Mouse (Mus musculus) testis, adult 2 months (tissue): ENCODE results near the gene Ogn. TPM values are rescaled to one million over a fixed set of nuclear protein-coding genes. Genes with fewer than 3 reads are reported as not detected.

ENCODE experiments used
- H3K27ac ChIP-seq: fragments of 200-500 bp; 2 replicates; pipeline ENCODE4 v1.5.1; 2012; ENCODE audit warnings: low read depth, low read length; ENCODE audit not compliant: control insufficient read depth, insufficient read depth
- H3K27me3 ChIP-seq: fragments of 200-500 bp; 2 replicates; pipeline ENCODE4 v1.6.1; 2012; ENCODE audit warnings: mild to moderate bottlenecking, low read length, moderate library complexity; ENCODE audit not compliant: control insufficient read depth, insufficient read depth
- H3K36me3 ChIP-seq: fragments of 200-500 bp; 2 replicates; pipeline ENCODE4 v1.6.1; 2012; ENCODE audit warnings: mild to moderate bottlenecking, low read length; ENCODE audit not compliant: control insufficient read depth, insufficient read depth
- H3K4me1 ChIP-seq: fragments of 200-500 bp; 2 replicates; pipeline ENCODE4 v1.6.1; 2012; ENCODE audit warnings: low read length; ENCODE audit not compliant: control insufficient read depth, insufficient read depth
- H3K4me3 ChIP-seq: fragments of 200-500 bp; 2 replicates; pipeline ENCODE4 v1.5.1; 2012; ENCODE audit warnings: low read depth, mild to moderate bottlenecking, low read length, moderate library complexity, mixed read lengths; ENCODE audit not compliant: control insufficient read depth
- CTCF ChIP-seq: fragments of 200-500 bp; IDR thresholded peaks from 2 replicates; pipeline ENCODE4 v1.5.1; 2012; ENCODE audit warnings: low read depth, mild to moderate bottlenecking, inconsistent platforms, low read length, moderate library complexity; ENCODE audit not compliant: control insufficient read depth, insufficient read depth, insufficient replicate concordance
- POLR2A ChIP-seq: fragments of 200-500 bp; IDR thresholded peaks from 2 replicates; pipeline ENCODE4 v1.6.1; 2012; ENCODE audit warnings: low read depth, mild to moderate bottlenecking, inconsistent platforms, low read length, moderate library complexity; ENCODE audit not compliant: control insufficient read depth
- polyA plus RNA-seq: library from polyadenylated mRNA; depleted of rRNA; stranded (reverse); fragments of >200 nt; gene quantifications from 2 replicates; pipeline ENCODE4 v1.2.3, GENCODE M21; 2012

Ogn gene
- polyA plus RNA-seq, 1 experiment = 2.6 TPM

- H3K4me3 ChIP-seq = no peak overlapping the region
- no peaks in the 10 kb centered on the region for H3K4me1 ChIP-seq
- no peaks in the 10 kb centered on the region for H3K27me3 ChIP-seq
- no peaks in the 10 kb centered on the region for H3K36me3 ChIP-seq
- no peak for TF ChIP-seq CTCF
- TF ChIP-seq POLR2A = no peak
- H3K27ac ChIP-seq = no peak overlapping the region
Measured at GRCm38 (mm10) chr13:49623216-49623615, 15.4 kb downstream of the Ogn start.

- Histone ChIP-seq H3K27me3 (no peaks in the 10 kb centered on the region), H3K36me3 (no peaks in the 10 kb centered on the region), H3K4me3 (no peak overlapping the region), H3K27ac (no peak overlapping the region), H3K4me1 (no peaks in the 10 kb centered on the region)
- TF ChIP-seq POLR2A (no peak), CTCF (no peak)
Measured at GRCm38 (mm10) chr13:49628167-49628566, 20.3 kb downstream of the Ogn start.

DNA sequence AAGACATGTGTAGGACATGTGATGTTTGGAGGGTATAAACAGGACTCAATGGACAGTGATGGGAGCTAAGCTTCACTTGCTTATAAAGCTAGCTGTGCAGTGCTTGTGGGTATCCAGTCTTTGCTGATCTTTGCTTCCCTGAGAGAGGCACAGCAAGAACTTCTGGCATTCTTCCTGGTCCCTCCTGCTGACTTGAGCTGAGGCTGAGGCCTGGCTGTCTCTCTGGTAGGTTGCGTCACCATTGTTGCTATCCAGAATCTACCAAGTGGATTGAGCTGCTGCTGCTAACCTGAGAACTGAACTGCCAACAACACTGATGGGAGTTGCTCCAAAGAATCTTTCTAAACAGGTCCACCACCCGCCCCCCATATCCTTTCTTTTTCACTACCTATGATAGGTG, 21.2 kb downstream of the Ogn start:
- no peaks in the 10 kb centered on the region for H3K4me1 ChIP-seq
- H3K27ac ChIP-seq = no peak overlapping the region
- TF ChIP-seq CTCF (no peak), POLR2A (no peak)
- no peaks in the 10 kb centered on the region for H3K27me3 ChIP-seq
- no peaks in the 10 kb centered on the region for H3K36me3 ChIP-seq
- no peak overlapping the region for H3K4me3 ChIP-seq

DNA sequence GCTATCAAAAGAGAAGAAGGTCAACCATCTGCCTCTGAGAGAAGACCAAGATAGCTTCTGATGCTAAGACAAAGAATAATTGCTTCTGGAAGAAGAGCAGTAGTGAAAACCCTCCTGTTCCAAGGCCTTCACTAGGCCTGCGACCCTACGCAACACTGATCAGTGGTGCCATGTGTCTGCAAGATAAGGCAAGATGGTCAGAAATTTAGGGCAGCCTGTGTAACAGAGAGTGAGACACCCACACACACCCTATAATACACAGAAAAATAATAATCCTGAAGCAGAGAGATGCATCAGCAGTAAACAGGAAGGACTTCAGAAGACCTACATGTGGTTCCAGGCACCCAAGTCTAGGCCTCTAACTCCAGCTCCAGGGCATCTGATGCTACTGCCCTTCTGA, 32.1 kb downstream of the Ogn start:
- Histone ChIP-seq H3K27me3 (no peaks in the 10 kb centered on the region), H3K4me1 (no peaks in the 10 kb centered on the region), H3K36me3 (no peaks in the 10 kb centered on the region; the same call in 1 of the 2 replicates), H3K27ac (no peak overlapping the region), H3K4me3 (no peak overlapping the region)
- TF ChIP-seq CTCF (no peak), POLR2A (no peak)

- TF ChIP-seq CTCF = no peak
- no peak for TF ChIP-seq POLR2A
- Histone ChIP-seq H3K4me1 (no peaks in the 10 kb centered on the region), H3K36me3 (peaks cover 1% of the 10 kb centered on the region), H3K27me3 (no peaks in the 10 kb centered on the region), H3K27ac (no peak overlapping the region), H3K4me3 (no peak overlapping the region)
Measured at GRCm38 (mm10) chr13:49642650-49643049, 34.8 kb downstream of the Ogn start.

DNA sequence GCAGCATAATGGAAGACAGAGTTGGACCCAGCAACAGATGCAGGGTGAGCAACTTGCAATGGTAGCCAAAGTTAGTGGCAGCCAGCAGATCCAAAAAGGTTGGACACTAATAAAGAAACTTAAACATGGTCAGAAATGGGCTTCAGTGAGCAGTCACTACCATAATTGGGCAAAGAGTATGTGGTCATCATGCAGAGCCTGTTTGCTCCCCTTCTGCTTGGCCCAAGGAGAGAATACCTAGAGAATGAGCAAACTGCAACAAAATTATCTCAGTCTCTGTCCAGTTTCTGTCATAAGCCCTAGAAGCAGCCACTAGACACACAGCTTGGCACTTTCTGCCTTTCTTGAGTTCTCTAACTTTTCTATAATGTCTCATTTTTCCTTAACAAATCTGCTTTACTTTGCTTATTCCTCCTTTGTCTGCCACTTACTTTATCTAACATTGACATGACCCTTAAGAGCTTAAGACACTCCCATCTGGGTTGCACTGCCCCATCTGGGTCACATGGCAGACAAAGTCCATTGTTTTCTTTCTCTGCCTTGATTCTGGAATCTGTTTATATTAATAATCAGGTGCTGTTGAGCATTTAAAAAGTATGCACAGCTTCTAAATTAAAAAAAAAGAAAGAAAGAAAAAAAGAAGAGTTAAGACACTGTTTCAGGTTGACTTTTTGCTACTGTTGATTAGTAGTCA, 36.0 kb downstream of the Ogn start:
- Histone ChIP-seq H3K4me1 (no peaks in the 10 kb centered on the region), H3K4me3 (no peak overlapping the region), H3K27ac (no peak overlapping the region), H3K27me3 (no peaks in the 10 kb centered on the region), H3K36me3 (peaks cover 1% of the 10 kb centered on the region)
- no peak for TF ChIP-seq CTCF
- no peak for TF ChIP-seq POLR2A

DNA sequence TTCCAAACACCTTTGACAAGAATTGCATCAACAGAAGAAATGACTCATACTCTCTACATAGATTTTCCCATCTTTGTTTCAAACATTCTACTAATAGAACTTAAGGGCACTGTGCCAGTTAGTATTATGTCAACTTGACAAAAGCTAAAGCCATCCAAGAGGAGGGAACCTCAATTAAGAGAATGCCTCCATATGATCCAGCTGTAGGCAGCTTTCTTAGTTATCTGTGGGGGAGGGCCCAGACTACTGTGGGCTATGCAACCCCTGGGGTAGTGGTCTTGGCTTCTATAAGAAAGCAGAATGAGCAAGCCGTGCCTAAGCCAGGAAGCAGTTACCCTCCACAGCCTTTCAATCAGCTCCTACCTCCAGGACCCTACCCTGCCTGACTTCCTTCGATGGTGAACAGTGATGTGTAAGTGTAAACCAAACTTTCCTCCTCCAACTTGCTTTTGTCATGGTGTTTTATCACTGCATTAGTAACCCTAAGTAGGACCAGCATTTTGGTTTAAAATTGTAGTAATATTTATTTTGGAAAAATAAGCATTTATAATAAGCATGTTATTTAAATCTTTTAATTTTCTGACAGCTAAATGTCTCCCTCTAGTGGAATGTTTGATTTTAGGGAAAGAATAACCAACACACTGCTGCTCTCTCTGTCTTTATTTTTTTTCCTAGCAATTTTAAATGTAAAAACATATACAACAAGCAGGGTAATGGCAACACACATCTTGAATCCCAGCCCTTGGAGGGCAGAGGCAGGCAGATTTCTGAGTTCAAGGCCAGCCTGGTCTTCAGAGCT, 37.1 kb downstream of the Ogn start:
- H3K4me1 ChIP-seq = no peaks in the 10 kb centered on the region
- H3K4me3 ChIP-seq = no peak overlapping the region
- TF ChIP-seq CTCF (no peak), POLR2A (no peak)
- H3K36me3 ChIP-seq = peaks cover 1% of the 10 kb centered on the region
- H3K27ac ChIP-seq = no peak overlapping the region
- H3K27me3 ChIP-seq = no peaks in the 10 kb centered on the region

GRCm38 (mm10) chr13:49646019-49646418, 38.2 kb downstream of the Ogn start:
- Histone ChIP-seq H3K4me1 (no peaks in the 10 kb centered on the region; the same call in 1 of the 2 replicates), H3K36me3 (peaks cover 2% of the 10 kb centered on the region; the same call in 1 of the 2 replicates), H3K27ac (no peak overlapping the region), H3K4me3 (no peak overlapping the region), H3K27me3 (no peaks in the 10 kb centered on the region)
- TF ChIP-seq CTCF = no peak
- TF ChIP-seq POLR2A = no peak
